Mouse (Mus musculus): ENCODE data around the gene Lcn9.

DNA sequence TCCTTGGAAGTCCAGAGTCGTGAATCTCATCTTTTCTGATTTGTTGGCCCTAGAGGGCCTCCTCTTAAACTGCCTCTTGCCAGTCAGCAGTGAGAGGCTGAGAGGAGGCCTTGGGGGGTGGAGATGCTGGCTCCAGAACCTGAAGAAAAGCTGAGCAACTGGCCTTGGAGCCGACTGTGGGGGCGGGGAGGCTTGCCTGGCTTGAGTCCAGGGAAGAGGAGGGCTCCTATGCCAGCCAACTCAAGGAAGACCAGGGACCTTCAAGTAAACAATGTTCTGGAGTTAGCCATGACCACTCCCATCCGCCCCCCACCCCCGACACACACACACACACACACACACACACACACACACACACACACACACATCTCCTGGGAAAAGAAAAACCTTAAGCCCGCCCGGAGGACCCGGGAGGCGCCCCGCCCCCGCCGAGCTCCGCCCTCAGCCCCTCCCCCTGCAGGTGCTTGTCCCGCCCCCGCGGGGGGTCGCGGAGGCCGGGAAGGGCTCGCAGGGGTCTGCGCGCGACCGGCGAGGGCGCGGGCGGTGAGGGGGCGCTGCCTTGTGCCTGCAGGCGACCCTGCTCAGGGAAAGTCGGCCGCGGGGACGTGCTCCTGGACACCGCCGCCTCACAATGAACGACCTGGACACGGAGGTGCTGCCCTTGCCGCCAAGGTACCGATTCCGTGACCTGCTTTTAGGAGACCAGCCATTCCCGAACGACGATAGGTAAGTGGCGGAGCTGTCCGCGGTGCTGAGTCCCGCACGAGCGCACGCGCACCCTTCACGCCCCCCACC lies 40.6 kb downstream of the Lcn9 start, which contains the start of gene Kcnt1:
- TF ChIP-seq GATA1 (IDR thresholded peaks at IDR 0.05; ENCODE audit: borderline replicate concordance, low read length) (no peak), CTCF (IDR thresholded peaks at IDR 0.05; ENCODE audit: low read depth, low read length) (no peak)
